Mouse (Mus musculus) embryonic facial prominence, embryonic 11.5 days (tissue): ENCODE data around the gene Ppm1k. TPM values are rescaled to one million over a fixed set of nuclear protein-coding genes. Genes with fewer than 3 reads are reported as not detected.

Experiments used
- ATAC-seq: fragments of 200-750 bp; cut with Nextera tagmentation; replicated peaks from 2 replicates; pipeline ENCODE4 v1.8.0; 2017; ENCODE audit warnings: low read depth; ENCODE audit not compliant: insufficient number of reproducible peaks, low FRiP score, low TSS enrichment
- DNase-seq: peaks from one replicate; pipeline ENCODE4 v3.0.0-alpha.2; 2015; ENCODE audit warnings: low spot score
- H3K27ac ChIP-seq: fragments of 300-500 bp; sonication (generic); replicated peaks from 2 replicates; pipeline ENCODE4 v1.5.1; 2014; ENCODE audit warnings: mild to moderate bottlenecking, low read depth, low read length, control low read depth
- H3K27me3 ChIP-seq: fragments of 300-500 bp; sonication (generic); 2 replicates; pipeline ENCODE4 v1.6.1; 2014; ENCODE audit warnings: mild to moderate bottlenecking, low read length, moderate library complexity, mixed read lengths; ENCODE audit not compliant: control insufficient read depth, insufficient read depth
- H3K36me3 ChIP-seq: fragments of 300-500 bp; sonication (generic); replicated peaks from 2 replicates; pipeline ENCODE4 v1.6.1; 2014; ENCODE audit warnings: low read depth, mild to moderate bottlenecking, low read length, moderate library complexity, mixed read lengths; ENCODE audit not compliant: control insufficient read depth, insufficient read depth
- H3K4me1 ChIP-seq: fragments of 300-500 bp; sonication (generic); 2 replicates; pipeline ENCODE4 v1.6.1; 2014; ENCODE audit warnings: low read length, mixed read lengths; ENCODE audit not compliant: control insufficient read depth, insufficient read depth
- H3K4me2 ChIP-seq: fragments of 300-500 bp; sonication (generic); 2 replicates; pipeline ENCODE4 v1.6.1; 2014; ENCODE audit warnings: low read depth, mild to moderate bottlenecking, control low read depth, low read length, moderate library complexity
- H3K4me3 ChIP-seq: fragments of 300-500 bp; sonication (generic); 2 replicates; pipeline ENCODE4 v1.5.1; 2014; ENCODE audit warnings: low read depth, low read length, control low read depth
- H3K9ac ChIP-seq: fragments of 300-500 bp; sonication (generic); replicated peaks from 2 replicates; pipeline ENCODE4 v1.6.1; 2014; ENCODE audit warnings: mild to moderate bottlenecking, control low read depth, low read length
- H3K9me3 ChIP-seq: fragments of 300-500 bp; sonication (generic); replicated peaks from 2 replicates; pipeline ENCODE4 v1.6.1; 2016; ENCODE audit warnings: mild to moderate bottlenecking, low read length, inconsistent platforms, mixed read lengths; ENCODE audit not compliant: control insufficient read depth
- WGBS: fragments of 180-500 bp; shearing (Covaris S2); extraction: QIAGEN DNeasy Blood & Tissue Kit; methylation state at CpG from one replicate; pipeline ENCODE4 v1.1.7; 2014; 5-methylcytosine and 5-hydroxymethylcytosine counted together
- polyA plus RNA-seq: library from polyadenylated mRNA; unstranded; fragments of >200 nt; fragmentation: Nextera tagmentation; extraction: Ambion mirVana; gene quantifications from 2 replicates; pipeline ENCODE4 v1.2.1, GENCODE M21; 2014

Ppm1k gene
- polyA plus RNA-seq, 1 experiment from 2014 or later: 4.3 TPM

DNA sequence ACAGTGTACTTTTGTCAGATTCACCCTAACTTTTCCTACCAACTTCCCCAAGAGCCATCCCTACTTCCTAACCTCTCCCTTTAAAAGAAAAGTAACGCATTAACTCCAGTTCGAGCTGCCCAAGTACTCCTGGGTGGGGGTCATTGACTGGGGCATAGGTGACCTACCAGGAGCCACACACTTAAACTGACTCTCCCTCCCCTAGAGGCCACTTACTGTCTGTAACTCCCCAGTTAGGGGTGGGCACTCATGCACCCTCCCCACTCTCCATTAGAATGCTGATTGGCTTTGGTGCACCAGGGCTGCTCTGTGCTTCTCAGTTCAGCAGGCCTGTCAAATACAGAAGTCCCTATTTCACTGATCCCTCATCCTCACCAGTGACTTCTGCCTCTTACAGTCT, 8.3 kb downstream of the Ppm1k start:
- no peaks in the 10 kb centered on the region for H3K36me3 ChIP-seq
- H3K4me1 ChIP-seq: no peaks in the 10 kb centered on the region
- no peak overlapping the region for H3K9ac ChIP-seq
- DNase-seq (no peak), ATAC-seq (no peak)
- no peaks in the 10 kb centered on the region for H3K9me3 ChIP-seq
- H3K27ac ChIP-seq: no peak overlapping the region
- H3K4me2 ChIP-seq: no peak overlapping the region
- H3K27me3 ChIP-seq: no peaks in the 10 kb centered on the region
- WGBS: 92% methylated on average over 2 of the region's 2 CpGs
- no peak overlapping the region for H3K4me3 ChIP-seq

DNA sequence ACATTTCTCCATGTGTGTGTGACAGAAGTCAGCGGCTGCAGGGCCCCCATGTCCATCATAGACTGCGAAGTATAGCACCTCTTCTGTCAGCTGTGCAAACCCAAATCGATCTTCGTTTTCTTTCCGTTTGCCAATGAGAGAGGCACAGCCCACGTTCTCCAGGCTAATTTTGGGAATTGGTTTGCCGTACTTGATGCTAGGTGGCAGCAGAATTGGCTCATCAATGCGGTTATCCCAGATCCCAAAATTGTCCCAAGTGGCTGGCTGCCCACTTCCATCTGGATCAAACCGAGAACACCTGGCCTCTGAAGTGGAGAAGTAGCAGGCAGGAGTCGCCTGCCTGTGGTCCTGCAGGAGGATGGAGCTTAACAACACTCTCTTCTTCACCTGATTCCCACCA, 10.5 kb downstream of the Ppm1k start:
- ATAC-seq (no peak), DNase-seq (no peak)
- Histone ChIP-seq H3K4me1 (no peaks in the 10 kb centered on the region), H3K36me3 (no peaks in the 10 kb centered on the region), H3K9ac (no peak overlapping the region), H3K27me3 (no peaks in the 10 kb centered on the region), H3K4me3 (no peak overlapping the region), H3K9me3 (no peaks in the 10 kb centered on the region), H3K27ac (no peak overlapping the region), H3K4me2 (no peak overlapping the region)
- 92% methylated on average over 10 of the region's 10 CpGs for WGBS

DNA sequence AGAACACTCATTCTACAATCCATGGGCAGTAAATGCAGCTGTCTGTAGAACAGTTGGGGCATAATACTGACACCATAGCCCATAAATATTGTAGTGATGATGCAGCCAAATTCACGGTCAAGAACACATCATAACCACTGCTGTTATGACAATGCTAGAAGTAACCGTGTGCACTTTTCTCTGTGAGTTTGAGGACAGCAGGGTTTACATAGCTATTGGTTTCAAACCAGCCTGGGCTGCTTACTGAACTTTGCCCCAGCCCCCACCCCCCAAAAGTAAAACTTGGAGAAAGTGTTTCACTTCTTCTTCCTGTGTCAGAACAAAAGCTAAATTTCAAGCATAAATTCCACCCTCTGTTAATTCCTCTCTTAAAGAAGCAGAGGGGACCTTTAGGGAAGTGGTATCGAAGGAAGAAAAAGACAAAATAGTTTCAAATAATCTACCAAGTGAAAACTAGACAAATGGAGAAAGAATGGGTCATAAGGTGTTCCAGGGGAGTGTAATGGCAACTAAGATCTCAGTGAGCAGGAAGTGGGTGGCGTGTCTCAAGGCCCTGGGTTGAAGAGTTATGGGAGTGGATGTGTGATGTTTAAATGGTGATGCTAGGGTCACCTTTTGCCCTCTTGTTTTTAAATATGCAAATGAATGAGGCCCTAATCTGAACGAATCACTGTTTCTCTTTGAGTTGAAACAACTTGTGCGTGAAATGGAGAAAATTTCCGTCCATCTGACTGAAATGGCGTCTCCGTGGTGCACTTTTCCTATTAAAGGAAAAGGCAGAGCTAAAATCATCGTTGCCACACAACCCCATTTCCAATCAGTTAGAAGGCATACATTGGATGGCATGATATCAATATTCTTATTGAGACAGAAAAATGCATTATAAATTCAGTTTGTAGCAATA, 14.3 kb downstream of the Ppm1k start:
- H3K27me3 ChIP-seq: no peaks in the 10 kb centered on the region
- ATAC-seq (no peak), DNase-seq (no peak)
- no peak overlapping the region for H3K4me3 ChIP-seq
- H3K27ac ChIP-seq: no peak overlapping the region
- no peaks in the 10 kb centered on the region for H3K36me3 ChIP-seq
- no peaks in the 10 kb centered on the region for H3K4me1 ChIP-seq
- H3K9ac ChIP-seq: no peak overlapping the region
- H3K4me2 ChIP-seq: no peak overlapping the region
- H3K9me3 ChIP-seq: no peaks in the 10 kb centered on the region
- WGBS: 89% methylated on average over 10 of the region's 10 CpGs

DNA sequence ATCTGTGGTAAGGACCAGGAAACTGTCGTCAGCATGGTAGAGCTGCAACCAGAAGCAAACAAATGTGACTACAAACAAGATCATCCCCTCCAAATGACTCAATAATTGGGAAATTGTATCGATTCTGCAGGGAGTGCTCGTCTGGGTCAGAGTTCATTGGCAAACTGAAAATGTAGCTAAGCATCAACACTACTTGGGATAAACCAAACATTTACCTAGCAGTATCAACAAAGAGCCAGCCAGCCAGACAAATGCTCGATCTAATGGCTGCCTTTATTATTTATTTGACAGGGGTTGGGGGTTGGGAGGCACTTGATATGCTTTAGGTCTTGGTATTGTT, 21.3 kb downstream of the Ppm1k start:
- Histone ChIP-seq H3K9me3 (no peaks in the 10 kb centered on the region), H3K4me1 (no peaks in the 10 kb centered on the region), H3K36me3 (no peaks in the 10 kb centered on the region), H3K4me3 (no peak overlapping the region), H3K27me3 (no peaks in the 10 kb centered on the region), H3K9ac (no peak overlapping the region), H3K4me2 (no peak overlapping the region), H3K27ac (no peak overlapping the region)
- ATAC-seq: no peak
- no peak for DNase-seq
- 66% methylated on average over 4 of the region's 4 CpGs for WGBS

DNA sequence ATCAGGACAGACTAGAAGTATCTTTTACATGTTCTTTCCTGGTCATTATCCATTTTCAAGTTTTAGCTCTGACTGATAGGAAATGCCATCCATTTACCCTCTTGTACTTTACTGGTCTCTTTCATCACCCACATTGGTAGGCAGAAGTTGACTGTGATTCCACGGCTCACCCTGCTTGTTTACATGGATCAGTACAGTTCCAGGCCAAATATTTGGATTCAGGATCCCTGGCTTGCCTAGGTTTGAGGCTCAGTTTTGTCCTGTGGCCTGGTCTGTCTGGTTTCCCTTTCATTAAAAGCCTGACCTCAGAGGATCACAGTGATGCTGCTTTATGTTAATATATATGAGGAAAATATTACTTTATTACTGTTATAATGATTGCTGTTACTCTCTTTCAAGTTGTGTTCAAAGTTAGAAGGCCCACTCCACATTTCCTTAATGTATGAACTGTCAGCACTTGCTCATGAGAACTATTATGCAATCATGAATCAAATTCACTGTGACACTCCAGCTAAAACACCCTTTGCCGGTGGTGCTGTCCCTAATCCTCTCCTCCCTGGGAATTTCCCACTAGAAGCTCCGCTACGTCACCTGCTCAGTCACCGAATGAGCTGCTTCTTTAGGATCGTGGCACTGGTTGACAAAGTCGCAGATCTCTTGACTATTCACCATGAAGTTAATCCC, 21.8 kb downstream of the Ppm1k start:
- no peaks in the 10 kb centered on the region for H3K4me1 ChIP-seq
- no peaks in the 10 kb centered on the region for H3K36me3 ChIP-seq
- ATAC-seq (no peak), DNase-seq (no peak)
- no peak overlapping the region for H3K4me2 ChIP-seq
- H3K4me3 ChIP-seq: no peak overlapping the region
- H3K27ac ChIP-seq: no peak overlapping the region
- 86% methylated on average over 7 of the region's 7 CpGs for WGBS
- no peaks in the 10 kb centered on the region for H3K9me3 ChIP-seq
- no peaks in the 10 kb centered on the region for H3K27me3 ChIP-seq
- H3K9ac ChIP-seq: no peak overlapping the region

DNA sequence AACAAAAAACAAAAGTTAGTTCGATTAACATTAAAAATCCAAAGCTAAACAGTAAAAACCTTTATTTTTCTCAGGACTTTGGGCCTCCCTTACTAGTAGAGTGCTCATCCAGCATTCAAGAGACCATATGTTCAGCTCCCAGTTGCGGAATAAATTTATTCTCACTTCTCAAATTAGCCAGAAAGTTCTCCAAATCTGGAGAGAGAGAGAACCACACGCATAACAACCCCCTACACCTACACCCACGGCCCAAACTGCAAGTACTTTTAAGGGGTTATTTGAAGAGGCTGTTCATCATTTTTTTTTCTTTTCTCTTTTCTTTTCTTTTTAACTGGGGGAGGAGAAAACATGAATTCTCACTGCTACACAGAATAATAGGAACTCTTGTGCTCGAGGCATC, 23.4 kb downstream of the Ppm1k start:
- 88% methylated on average over 5 of the region's 5 CpGs for WGBS
- Histone ChIP-seq H3K9me3 (no peaks in the 10 kb centered on the region), H3K27me3 (no peaks in the 10 kb centered on the region), H3K4me3 (no peak overlapping the region), H3K36me3 (no peaks in the 10 kb centered on the region), H3K4me1 (no peaks in the 10 kb centered on the region), H3K27ac (no peak overlapping the region), H3K4me2 (no peak overlapping the region), H3K9ac (no peak overlapping the region)
- DNase-seq (no peak), ATAC-seq (no peak)

DNA sequence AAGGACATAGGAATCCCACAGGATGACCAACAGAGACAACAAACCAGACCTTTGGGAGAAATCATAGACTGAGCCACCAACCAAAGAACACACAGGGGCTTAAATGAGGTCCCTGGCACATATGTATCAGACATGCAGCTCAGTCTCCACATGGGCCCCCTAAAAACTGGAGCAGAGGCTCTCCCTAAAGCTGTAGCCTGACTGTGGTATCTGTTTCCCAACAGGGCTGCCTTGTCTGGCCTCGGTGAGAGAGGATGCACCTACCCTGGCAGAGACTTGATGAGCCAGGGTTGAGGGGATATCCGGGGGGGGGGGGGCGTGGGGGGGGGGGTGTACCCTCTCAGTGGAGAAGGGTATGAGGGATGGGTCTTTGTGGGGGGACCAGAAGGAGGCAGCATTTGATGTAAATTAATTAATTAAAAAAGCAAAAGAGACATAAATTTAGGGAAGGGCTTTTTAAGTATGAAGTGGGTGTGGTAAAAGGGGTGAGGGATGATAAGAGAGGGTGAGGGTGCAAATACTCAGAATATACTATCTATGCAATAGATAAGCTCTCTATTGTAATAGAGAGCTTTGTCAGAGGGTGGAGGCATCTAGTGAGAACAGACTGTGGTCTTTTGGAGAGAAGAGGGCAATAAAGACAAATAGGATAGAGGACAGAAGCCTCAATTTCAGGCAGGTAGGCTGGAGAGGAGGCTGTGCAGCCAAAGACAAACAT, 31.4 kb downstream of the Ppm1k start:
- no peaks in the 10 kb centered on the region for H3K4me1 ChIP-seq
- no peak overlapping the region for H3K4me2 ChIP-seq
- H3K4me3 ChIP-seq: no peak overlapping the region
- H3K27ac ChIP-seq: no peak overlapping the region
- DNase-seq (no peak), ATAC-seq (no peak)
- H3K27me3 ChIP-seq: no peaks in the 10 kb centered on the region
- H3K9ac ChIP-seq: no peak overlapping the region
- no CpG with 5 or more reads among the region's 3 CpGs for WGBS
- H3K36me3 ChIP-seq: no peaks in the 10 kb centered on the region
- no peaks in the 10 kb centered on the region for H3K9me3 ChIP-seq

DNA sequence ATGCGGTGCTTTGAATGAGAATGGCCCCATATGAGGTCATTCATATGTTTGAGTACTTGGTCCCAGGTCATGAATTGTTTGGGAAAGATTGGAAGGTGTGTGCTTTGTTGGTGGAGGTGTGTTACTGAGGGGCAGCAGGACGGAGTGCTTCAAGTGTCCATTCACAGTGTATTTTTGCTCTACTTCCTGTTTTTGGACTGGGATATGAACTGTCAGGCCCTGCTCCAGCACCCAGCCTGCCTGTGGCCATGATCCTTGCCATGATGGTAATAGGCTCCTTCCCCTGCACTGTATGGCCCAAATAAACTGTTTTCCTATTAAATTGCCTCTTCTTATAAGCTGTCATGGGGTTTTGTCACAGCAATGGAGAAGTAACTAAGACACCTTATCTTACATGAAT, 36.1 kb downstream of the Ppm1k start:
- DNase-seq (no peak), ATAC-seq (no peak)
- H3K4me1 ChIP-seq: no peaks in the 10 kb centered on the region
- no peaks in the 10 kb centered on the region for H3K9me3 ChIP-seq
- no peak overlapping the region for H3K4me3 ChIP-seq
- no peak overlapping the region for H3K27ac ChIP-seq
- no peak overlapping the region for H3K4me2 ChIP-seq
- no peaks in the 10 kb centered on the region for H3K27me3 ChIP-seq
- no peaks in the 10 kb centered on the region for H3K36me3 ChIP-seq
- 76% methylated on average over 2 of the region's 2 CpGs for WGBS
- H3K9ac ChIP-seq: no peak overlapping the region
